Mouse (Mus musculus): ENCODE measurements around the gene Hs6st3.

Gene Hs6st3

GRCm38 (mm10) chr14:119629127-119629526 is 491.0 kb downstream of the Hs6st3 start:
- no peak for DNase-seq (ENCODE audit: extremely low read depth, insufficient read length, low spot score)

- DNase-seq (ENCODE audit: extremely low read depth, insufficient read length, low spot score), result no peak
These were observed 494.9 kb downstream of the Hs6st3 start for GRCm38 (mm10) chr14:119633090-119633489.

GRCm38 (mm10) chr14:119633626-119634025 is 495.5 kb downstream of the Hs6st3 start:
- no peak for DNase-seq (ENCODE audit: extremely low read depth, insufficient read length, low spot score)

- DNase-seq (ENCODE audit: extremely low read depth, insufficient read length, low spot score), result no peak
These were observed 504.7 kb downstream of the Hs6st3 start for GRCm38 (mm10) chr14:119642874-119643273.

- DNase-seq (ENCODE audit: extremely low read depth, insufficient read length, low spot score), result no peak
These were observed 505.7 kb downstream of the Hs6st3 start for GRCm38 (mm10) chr14:119643840-119644239.

GRCm38 (mm10) chr14:119656936-119657335 is 518.8 kb downstream of the Hs6st3 start:
- DNase-seq (ENCODE audit: extremely low read depth, insufficient read length, low spot score), result no peak

GRCm38 (mm10) chr14:119665741-119666141 is 527.6 kb downstream of the Hs6st3 start:
- DNase-seq (ENCODE audit: extremely low read depth, insufficient read length, low spot score), result no peak

- no peak for DNase-seq (ENCODE audit: extremely low read depth, insufficient read length, low spot score)
These were observed 529.3 kb downstream of the Hs6st3 start for GRCm38 (mm10) chr14:119667421-119667820.

- DNase-seq (ENCODE audit: extremely low read depth, insufficient read length, low spot score), result no peak
These were observed 532.9 kb downstream of the Hs6st3 start for GRCm38 (mm10) chr14:119670836-119671587.

- DNase-seq (ENCODE audit: extremely low read depth, insufficient read length, low spot score), result no peak
These were observed 540.4 kb downstream of the Hs6st3 start for GRCm38 (mm10) chr14:119678574-119678973.

- no peak for DNase-seq (ENCODE audit: extremely low read depth, insufficient read length, low spot score)
These were observed 541.9 kb downstream of the Hs6st3 start for GRCm38 (mm10) chr14:119680052-119680451.

- DNase-seq (ENCODE audit: extremely low read depth, insufficient read length, low spot score), result no peak
These were observed 549.7 kb downstream of the Hs6st3 start for GRCm38 (mm10) chr14:119687885-119688284.

GRCm38 (mm10) chr14:119699982-119700381 is 561.8 kb downstream of the Hs6st3 start:
- no peak for DNase-seq (ENCODE audit: extremely low read depth, insufficient read length, low spot score)

- no peak for DNase-seq (ENCODE audit: extremely low read depth, insufficient read length, low spot score)
These were observed 576.6 kb downstream of the Hs6st3 start for GRCm38 (mm10) chr14:119714712-119715111.

GRCm38 (mm10) chr14:119717323-119717722 is 579.2 kb downstream of the Hs6st3 start:
- DNase-seq (ENCODE audit: extremely low read depth, insufficient read length, low spot score), result no peak

GRCm38 (mm10) chr14:119725102-119725501 is 587.0 kb downstream of the Hs6st3 start:
- no peak for DNase-seq (ENCODE audit: extremely low read depth, insufficient read length, low spot score)

- DNase-seq (ENCODE audit: extremely low read depth, insufficient read length, low spot score), result no peak
These were observed 593.4 kb downstream of the Hs6st3 start for GRCm38 (mm10) chr14:119731436-119732080.

GRCm38 (mm10) chr14:119732219-119732618 is 594.1 kb downstream of the Hs6st3 start:
- no peak for DNase-seq (ENCODE audit: extremely low read depth, insufficient read length, low spot score)

GRCm38 (mm10) chr14:119737408-119737961 is 599.3 kb downstream of the Hs6st3 start:
- no peak for DNase-seq (ENCODE audit: extremely low read depth, insufficient read length, low spot score)

GRCm38 (mm10) chr14:119741791-119742190 is 603.6 kb downstream of the Hs6st3 start:
- no peak for DNase-seq (ENCODE audit: extremely low read depth, insufficient read length, low spot score)

- DNase-seq (ENCODE audit: extremely low read depth, insufficient read length, low spot score), result no peak
These were observed 623.2 kb downstream of the Hs6st3 start for GRCm38 (mm10) chr14:119761376-119761775.

- no peak for DNase-seq (ENCODE audit: extremely low read depth, insufficient read length, low spot score)
These were observed 633.9 kb downstream of the Hs6st3 start for GRCm38 (mm10) chr14:119772040-119772439.
